Mouse (Mus musculus): ENCODE measurements around the gene Slc9a9. TPM values are rescaled to one million over a fixed set of nuclear protein-coding genes. Genes with fewer than 3 reads are reported as not detected.

The Slc9a9 gene
- polyA plus RNA-seq, 1 experiment from 2014 or later, result 4.9 TPM

- Histone ChIP-seq H3K4me2 (replicated peaks) (no peak overlapping the region), H3K4me1 (no peaks in the 10 kb centered on the region), H3K4me3 (no peak overlapping the region), H3K27ac (no peak overlapping the region), H3K36me3 (no peaks in the 10 kb centered on the region), H3K9me3 (replicated peaks) (no peaks in the 10 kb centered on the region), H3K27me3 (no peaks in the 10 kb centered on the region), H3K9ac (no peak overlapping the region)
- no peak for ATAC-seq (ENCODE audit: low FRiP score)
Measured at GRCm38 (mm10) chr9:94803073-94803472, 133.4 kb downstream of the Slc9a9 start.

DNA sequence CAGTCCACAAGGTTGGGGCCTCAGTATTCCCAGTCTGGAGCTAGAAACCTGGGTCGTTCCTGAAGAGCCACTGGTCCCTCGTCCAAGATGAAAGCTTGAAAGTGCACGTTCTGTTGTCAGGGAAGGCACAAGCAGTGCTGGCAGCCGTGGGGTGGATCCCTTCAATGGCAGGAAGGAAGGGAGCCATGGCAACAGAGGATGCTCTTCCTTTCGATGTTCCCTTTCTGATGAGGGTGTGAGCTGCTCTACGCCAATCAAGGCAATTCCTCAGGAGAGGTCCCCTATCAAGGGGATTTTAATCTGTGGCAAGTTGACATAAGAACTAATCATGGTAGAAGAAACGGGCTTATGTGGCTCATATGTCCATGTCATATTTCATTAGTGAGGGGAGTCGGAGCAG, 135.8 kb downstream of the Slc9a9 start:
- no peak overlapping the region for H3K4me2 ChIP-seq (replicated peaks)

DNA sequence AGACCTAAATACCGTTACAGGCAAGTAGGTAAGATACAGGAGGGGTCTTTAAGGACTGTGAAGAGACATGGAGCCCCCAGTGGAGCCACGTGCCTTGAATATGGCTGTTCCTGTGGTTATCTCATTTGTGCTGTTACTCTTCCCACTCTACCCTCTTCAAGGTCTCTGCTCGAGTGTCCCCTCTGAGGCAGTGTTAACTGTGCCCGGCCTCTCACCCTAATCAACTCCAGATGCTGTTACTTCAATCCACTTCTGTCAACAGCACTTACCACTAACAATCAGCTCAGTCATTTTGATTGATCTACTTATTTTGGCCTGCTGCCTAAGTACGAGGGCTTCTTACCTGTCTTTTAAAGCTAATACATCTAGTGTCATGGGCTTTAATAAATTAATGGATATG, 145.8 kb downstream of the Slc9a9 start:
- WGBS, result 52% methylated on average over 5 of the region's 5 CpGs
- Histone ChIP-seq H3K4me3 (no peak overlapping the region), H3K4me2 (replicated peaks) (no peak overlapping the region), H3K9ac (no peak overlapping the region), H3K4me1 (no peaks in the 10 kb centered on the region), H3K27me3 (no peaks in the 10 kb centered on the region), H3K9me3 (replicated peaks) (no peaks in the 10 kb centered on the region), H3K27ac (no peak overlapping the region), H3K36me3 (no peaks in the 10 kb centered on the region)
- no peak for ATAC-seq (ENCODE audit: low FRiP score)

More for the DNA sequence above, 135.8 kb downstream of the Slc9a9 start:
- no peak overlapping the region for H3K9ac ChIP-seq
- no peaks in the 10 kb centered on the region for H3K27me3 ChIP-seq
- no peaks in the 10 kb centered on the region for H3K9me3 ChIP-seq (replicated peaks)
- no peak overlapping the region for H3K27ac ChIP-seq
- H3K4me1 ChIP-seq, result no peaks in the 10 kb centered on the region
- no peak for ATAC-seq (ENCODE audit: low FRiP score)
- WGBS, result 67% methylated on average over 8 of the region's 8 CpGs
- H3K36me3 ChIP-seq, result no peaks in the 10 kb centered on the region
- H3K4me3 ChIP-seq, result no peak overlapping the region

DNA sequence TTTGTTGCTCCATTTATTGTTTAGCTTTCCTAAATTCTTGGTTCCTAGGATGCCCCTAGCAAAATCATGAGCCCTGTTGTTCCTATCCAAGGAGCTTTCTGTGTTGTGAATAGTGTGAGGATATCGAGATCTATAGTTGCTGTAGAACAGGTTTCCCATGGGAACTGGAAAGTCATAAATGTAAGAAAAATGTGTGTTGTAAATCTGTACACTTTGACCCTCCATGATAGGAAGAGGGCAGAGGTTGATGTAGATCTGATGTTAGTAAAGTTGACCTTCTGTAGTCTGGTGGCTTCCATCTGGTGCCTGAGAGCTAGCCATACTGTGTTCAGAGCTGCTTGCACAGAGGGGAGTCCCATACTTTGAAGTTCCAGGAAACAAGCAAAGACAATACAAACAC, 151.6 kb downstream of the Slc9a9 start:
- no peak for ATAC-seq (ENCODE audit: low FRiP score)
- WGBS, result 66% methylated on average over 1 of the region's 1 CpGs
- no peaks in the 10 kb centered on the region for H3K27me3 ChIP-seq

GRCm38 (mm10) chr9:94833836-94834235, 164.1 kb downstream of the Slc9a9 start:
- H3K4me3 ChIP-seq, result no peak overlapping the region
- ATAC-seq (ENCODE audit: low FRiP score), result no peak
- no peaks in the 10 kb centered on the region for H3K9me3 ChIP-seq (replicated peaks)

More for the DNA sequence above, 151.6 kb downstream of the Slc9a9 start:
- H3K27ac ChIP-seq, result no peak overlapping the region
- H3K9me3 ChIP-seq (replicated peaks), result no peaks in the 10 kb centered on the region
- no peak overlapping the region for H3K4me2 ChIP-seq (replicated peaks)
- no peak overlapping the region for H3K4me3 ChIP-seq
- H3K36me3 ChIP-seq, result no peaks in the 10 kb centered on the region
- H3K9ac ChIP-seq, result no peak overlapping the region
- H3K4me1 ChIP-seq, result no peaks in the 10 kb centered on the region

DNA sequence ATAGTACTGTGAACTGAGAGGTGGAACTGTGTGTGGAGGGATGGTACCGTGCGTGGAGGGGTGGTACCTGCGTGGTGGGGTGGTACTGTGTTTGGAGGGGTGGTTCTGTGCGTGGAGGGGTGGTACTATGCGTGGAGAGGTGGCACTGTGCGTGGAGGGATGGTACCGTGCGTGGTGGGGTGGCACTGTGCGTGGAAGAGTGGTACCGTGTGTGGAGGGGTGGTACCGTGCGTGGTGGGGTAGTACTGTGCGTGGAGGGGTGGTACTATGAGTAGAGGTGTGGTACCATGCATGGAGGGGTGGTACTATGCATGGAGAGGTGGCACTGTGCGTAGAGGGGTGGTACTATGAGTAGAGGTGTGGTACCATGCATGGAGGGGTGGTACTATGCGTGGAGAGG, 167.7 kb downstream of the Slc9a9 start:
- Histone ChIP-seq H3K4me3 (no peak overlapping the region), H3K36me3 (no peaks in the 10 kb centered on the region), H3K4me1 (peaks cover 6% of the 10 kb centered on the region; the same call in 1 of the 2 replicates), H3K9ac (no peak overlapping the region), H3K27ac (no peak overlapping the region), H3K4me2 (replicated peaks) (no peak overlapping the region), H3K27me3 (no peaks in the 10 kb centered on the region), H3K9me3 (replicated peaks) (no peaks in the 10 kb centered on the region)
- peak; percentile 45 for ATAC-seq (ENCODE audit: low FRiP score)
- 96% methylated on average over 15 of the region's 15 CpGs for WGBS

More at GRCm38 (mm10) chr9:94833836-94834235, 164.1 kb downstream of the Slc9a9 start:
- H3K9ac ChIP-seq, result no peak overlapping the region
- no peaks in the 10 kb centered on the region; the same call in 1 of the 2 replicates for H3K4me1 ChIP-seq
- H3K36me3 ChIP-seq, result no peaks in the 10 kb centered on the region
- 83% methylated on average over 1 of the region's 1 CpGs for WGBS
- no peak overlapping the region for H3K4me2 ChIP-seq (replicated peaks)
- H3K27ac ChIP-seq, result no peak overlapping the region
- no peaks in the 10 kb centered on the region for H3K27me3 ChIP-seq

DNA sequence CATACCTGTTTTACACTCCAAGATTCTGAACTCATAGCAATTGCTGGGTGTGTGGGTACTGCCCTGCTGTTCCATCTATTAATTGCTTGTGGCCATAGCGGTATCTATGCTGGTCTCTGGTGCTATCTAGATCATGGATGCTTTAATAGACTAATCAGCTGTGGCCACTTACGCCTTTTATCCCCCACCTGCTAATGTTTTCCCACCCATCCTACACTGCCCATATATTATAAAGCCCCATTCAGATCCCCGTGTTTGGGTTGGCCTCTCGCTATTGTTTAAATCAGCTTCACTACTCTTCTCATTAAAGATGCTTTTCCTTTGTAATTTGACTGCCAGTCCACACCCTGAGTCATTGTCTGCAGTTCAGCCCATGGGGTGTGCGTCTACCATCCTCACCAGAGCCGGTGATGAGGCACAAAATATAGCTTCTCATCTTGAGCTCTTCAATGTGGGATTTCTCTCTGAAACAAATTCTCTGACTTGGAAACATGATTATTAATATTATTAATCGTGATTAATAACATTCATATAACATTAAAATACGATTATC, 168.8 kb downstream of the Slc9a9 start:
- no peak overlapping the region for H3K4me2 ChIP-seq (replicated peaks)
- WGBS, result 57% methylated on average over 8 of the region's 8 CpGs
- peak; percentile 63 for ATAC-seq (ENCODE audit: low FRiP score)
- H3K9me3 ChIP-seq (replicated peaks), result no peaks in the 10 kb centered on the region
- H3K9ac ChIP-seq, result no peak overlapping the region
- no peaks in the 10 kb centered on the region for H3K27me3 ChIP-seq
- H3K27ac ChIP-seq, result peak overlapping the region; percentile 41; the same call in 1 of the 2 replicates
- peaks cover 6% of the 10 kb centered on the region; the same call in 1 of the 2 replicates for H3K4me1 ChIP-seq
- no peak overlapping the region for H3K4me3 ChIP-seq
- no peaks in the 10 kb centered on the region for H3K36me3 ChIP-seq

GRCm38 (mm10) chr9:94839204-94839603, 169.5 kb downstream of the Slc9a9 start:
- peaks cover 6% of the 10 kb centered on the region; the same call in 1 of the 2 replicates for H3K4me1 ChIP-seq
- peak; percentile 20; the same call in 1 of the 2 replicates for ATAC-seq (ENCODE audit: low FRiP score)
- 49% methylated on average over 11 of the region's 11 CpGs for WGBS
- H3K4me3 ChIP-seq, result no peak overlapping the region
- no peaks in the 10 kb centered on the region for H3K27me3 ChIP-seq
- no peak overlapping the region for H3K27ac ChIP-seq
- H3K9ac ChIP-seq, result no peak overlapping the region
- no peaks in the 10 kb centered on the region for H3K36me3 ChIP-seq
- H3K9me3 ChIP-seq (replicated peaks), result no peaks in the 10 kb centered on the region
- H3K4me2 ChIP-seq (replicated peaks), result 0 out of 2 replicates have a peak overlapping the region, but pooled peaks have one; percentile 21

GRCm38 (mm10) chr9:94840398-94840797, 170.7 kb downstream of the Slc9a9 start:
- Histone ChIP-seq H3K9me3 (replicated peaks) (no peaks in the 10 kb centered on the region), H3K27me3 (no peaks in the 10 kb centered on the region), H3K36me3 (no peaks in the 10 kb centered on the region), H3K4me2 (replicated peaks) (no peak overlapping the region), H3K4me1 (peaks cover 6% of the 10 kb centered on the region; the same call in 1 of the 2 replicates), H3K4me3 (no peak overlapping the region), H3K9ac (no peak overlapping the region), H3K27ac (no peak overlapping the region)
- 88% methylated on average over 5 of the region's 5 CpGs for WGBS
- ATAC-seq (ENCODE audit: low FRiP score), result no peak

DNA sequence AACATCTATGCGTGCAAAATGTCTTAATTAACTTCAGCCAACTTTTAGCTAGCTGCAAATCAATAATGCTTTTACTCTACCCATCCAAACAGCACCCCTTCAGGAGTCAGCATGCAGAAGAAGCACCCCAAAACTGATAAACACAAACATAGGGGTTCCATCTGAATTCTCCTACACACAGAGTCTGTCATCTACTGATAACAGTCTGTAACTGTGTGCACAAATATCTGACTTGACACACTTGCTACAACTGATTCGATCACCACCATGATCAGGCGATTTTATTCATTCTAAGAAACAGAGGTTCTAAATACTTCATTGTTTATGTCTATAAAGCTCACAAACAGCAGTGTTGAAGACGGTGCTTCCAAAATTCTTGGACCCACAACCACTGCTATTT, 171.3 kb downstream of the Slc9a9 start:
- Histone ChIP-seq H3K27me3 (no peaks in the 10 kb centered on the region), H3K4me3 (no peak overlapping the region), H3K4me2 (replicated peaks) (no peak overlapping the region), H3K36me3 (no peaks in the 10 kb centered on the region), H3K27ac (no peak overlapping the region), H3K9ac (no peak overlapping the region), H3K9me3 (replicated peaks) (no peaks in the 10 kb centered on the region), H3K4me1 (peaks cover 6% of the 10 kb centered on the region; the same call in 1 of the 2 replicates)
- WGBS, result 86% methylated on average over 4 of the region's 4 CpGs
- ATAC-seq (ENCODE audit: low FRiP score), result no peak

- H3K9me3 ChIP-seq (replicated peaks), result no peaks in the 10 kb centered on the region
- H3K4me2 ChIP-seq (replicated peaks), result no peak overlapping the region
- no peaks in the 10 kb centered on the region for H3K27me3 ChIP-seq
- no peak overlapping the region for H3K27ac ChIP-seq
- H3K4me1 ChIP-seq, result peaks cover 3% of the 10 kb centered on the region; the same call in 1 of the 2 replicates
- WGBS, result 91% methylated on average over 3 of the region's 3 CpGs
- H3K4me3 ChIP-seq, result no peak overlapping the region
- no peak for ATAC-seq (ENCODE audit: low FRiP score)
- H3K36me3 ChIP-seq, result no peaks in the 10 kb centered on the region
- no peak overlapping the region for H3K9ac ChIP-seq
Measured at GRCm38 (mm10) chr9:94844176-94844575, 174.5 kb downstream of the Slc9a9 start.

- Histone ChIP-seq H3K9me3 (replicated peaks) (no peaks in the 10 kb centered on the region), H3K36me3 (no peaks in the 10 kb centered on the region), H3K4me1 (no peaks in the 10 kb centered on the region), H3K27me3 (no peaks in the 10 kb centered on the region), H3K4me3 (no peak overlapping the region), H3K4me2 (replicated peaks) (no peak overlapping the region), H3K27ac (no peak overlapping the region), H3K9ac (no peak overlapping the region)
- no peak for ATAC-seq (ENCODE audit: low FRiP score)
- WGBS, result 92% methylated on average over 6 of the region's 6 CpGs
Measured at GRCm38 (mm10) chr9:94847624-94848023, 177.9 kb downstream of the Slc9a9 start.

DNA sequence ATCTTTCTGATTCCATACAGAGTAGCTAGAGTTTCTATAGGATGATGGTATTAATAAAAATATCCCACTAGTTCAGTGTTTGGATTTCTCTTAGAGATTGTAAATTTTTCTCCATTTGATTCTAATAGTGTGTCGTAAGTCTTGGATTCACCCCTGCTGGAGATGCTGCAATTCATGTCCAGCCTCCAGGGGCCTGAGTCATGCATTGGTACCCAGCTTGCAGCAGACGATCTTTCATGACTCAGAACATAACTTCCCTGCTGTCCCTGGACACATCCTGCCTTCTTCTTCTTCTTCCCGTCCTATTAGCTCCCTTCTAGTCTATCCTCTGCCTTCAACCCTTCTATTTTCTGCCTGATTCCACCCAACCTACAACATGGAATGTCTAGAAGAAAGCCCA, 181.8 kb downstream of the Slc9a9 start:
- no peak overlapping the region for H3K4me3 ChIP-seq
- H3K36me3 ChIP-seq, result no peaks in the 10 kb centered on the region
- no peak for ATAC-seq (ENCODE audit: low FRiP score)
- H3K9ac ChIP-seq, result no peak overlapping the region
- H3K4me1 ChIP-seq, result no peaks in the 10 kb centered on the region
- no peak overlapping the region for H3K27ac ChIP-seq
- 80% methylated on average over 3 of the region's 3 CpGs for whole genome bisulfite sequencing
- H3K9me3 ChIP-seq (replicated peaks), result no peaks in the 10 kb centered on the region
- no peak overlapping the region for H3K4me2 ChIP-seq (replicated peaks)
- no peaks in the 10 kb centered on the region for H3K27me3 ChIP-seq
